In genomic region chr6:8487044-8487853, GRCm38 (mm10) we compare ENCODE assay signal across 11 mouse cellular contexts. TPM values are rescaled to one million over a fixed set of nuclear protein-coding genes. Genes with fewer than 3 reads are reported as not detected.
A peak's percentile ranks its signal among the peaks of the same experiment; 100 is the strongest.
DNase-seq lines count a peak whose midpoint lies in the region; ATAC-seq lines count a peak whose summit lies in the region.
"Had no signal": no experiment of that assay in that cellular context is flagged by ENCODE, and none has a peak within 500 bp of the region (broad histone marks: within the 10 kb centered on the region; RNA-seq: fewer than 3 reads in every experiment).

No protein-coding gene starts in this region.

- peaks cover 22% of the 10 kb centered on the region for H3K4me1 ChIP-seq in midbrain, embryonic 10.5 days

- intact Hi-C loops in left cerebral cortex, postnatal 14 days (cut with DNase I): no loop called here

- no peak overlapping the region for H3K4me3 ChIP-seq in midbrain, embryonic 10.5 days
- H3K4me3 ChIP-seq: lung, embryonic 15.5 days had no signal

- no peaks in the 10 kb centered on the region for H3K36me3 ChIP-seq in midbrain, embryonic 10.5 days
- H3K36me3 ChIP-seq: lung, embryonic 15.5 days had no signal

- DNase-seq in embryo, embryonic 10 days (ENCODE audit: low spot score): peak; percentile 14
- DNase-seq in embryo, embryonic 10.5 days (ENCODE audit: low spot score): no peak
- DNase-seq in retina, postnatal 1 day: peak; percentile 35
- DNase-seq in retina, embryonic 14.5 days (ENCODE audit: low spot score): no peak
- DNase-seq in midbrain, embryonic 10.5 days (ENCODE audit: low spot score): no peak
- DNase-seq in left cerebral cortex, postnatal 14 days (ENCODE audit: low spot score in 2 of 2): no peak
- DNase-seq: gastrocnemius, postnatal 14 days had no signal

- H3K9me3 ChIP-seq in midbrain, embryonic 10.5 days (replicated peaks): no peaks in the 10 kb centered on the region
- H3K9me3 ChIP-seq: lung, embryonic 15.5 days had no signal

- peak; percentile 81 for ATAC-seq in erythroid progenitor cell, adult 5-6 weeks (replicated peaks; ENCODE audit: low FRiP score, poor library complexity, severe bottlenecking)
- no peak for ATAC-seq in activated CD4-positive, CD25-positive, alpha-beta regulatory T cell, adult 4 months
- ATAC-seq: Patski had no signal

- H3K27me3 ChIP-seq in midbrain, embryonic 10.5 days (ENCODE audit: low read depth, poor library complexity, severe bottlenecking): no peaks in the 10 kb centered on the region
- H3K27me3 ChIP-seq: lung, embryonic 15.5 days had no signal

- peak overlapping the region; percentile 49; the same call in 1 of the 2 replicates for H3K27ac ChIP-seq in midbrain, embryonic 10.5 days (replicated peaks)
- H3K27ac ChIP-seq: lung, embryonic 15.5 days had no signal

- 47% methylated on average over 20 of the region's 20 CpGs for WGBS in midbrain, embryonic 10.5 days

RNA-seq across cellular contexts. Expression of gene Glcci1, which starts 22.2 kb away (rescaled TPM):
- total RNA-seq in erythroid progenitor cell, adult 5-6 weeks (2015; ENCODE audit: low replicate concordance): 8.4 and 39.6 TPM in 2 replicates
- total RNA-seq in erythroid progenitor cell, adult 5-6 weeks (2017; ENCODE audit: low replicate concordance): 5.5 and 7.3 TPM in 2 replicates
- polyA plus RNA-seq in midbrain, embryonic 10.5 days (2016; fragmentation: Nextera tagmentation; extraction: Ambion mirVana): 6.2 and 8.8 TPM in 2 replicates
- 10 to 100 TPM; 18.9 to 29.2 TPM for polyA plus RNA-seq in activated CD4-positive, CD25-positive, alpha-beta regulatory T cell, adult 4 months (2017; shearing (Covaris generic))
- total RNA-seq in left cerebral cortex, postnatal 14 days (2021): 10 to 100 TPM; 67.8 to 73.6 TPM

Comparison
In these comparisons a context has a peak if more than half of its experiments do, and no peak if none do; other contexts are left out.
1. DNase-seq: peak in embryo, embryonic 10 days (single experiment) and retina, postnatal 1 day (single experiment); none in embryo, embryonic 10.5 days (single experiment), retina, embryonic 14.5 days (single experiment), midbrain, embryonic 10.5 days (single experiment) and left cerebral cortex, postnatal 14 days (0 of 2).